Mouse (Mus musculus): ENCODE results near the gene Lcp2.
A peak's percentile ranks its signal among the peaks of the same experiment; 100 is the strongest.

Gene Lcp2

GRCm38 (mm10) chr11:34046767-34047541 is at the start of gene Lcp2:
Lcp2 (plus strand) TSS chr11:34046920.
- no peak for DNase-seq (ENCODE audit: low read depth, low spot score)

- no peak for DNase-seq (ENCODE audit: low read depth, low spot score)
Observed at GRCm38 (mm10) chr11:33998244-33998643, 48.5 kb upstream of the Lcp2 start.

- DNase-seq (ENCODE audit: low read depth, low spot score), result no peak
Observed at GRCm38 (mm10) chr11:34000416-34000815, 46.3 kb upstream of the Lcp2 start.

- peak; percentile 53 for DNase-seq (ENCODE audit: low read depth, low spot score)
Observed at GRCm38 (mm10) chr11:34001938-34002592, 44.7 kb upstream of the Lcp2 start.

- DNase-seq (ENCODE audit: low read depth, low spot score), result no peak
Observed at GRCm38 (mm10) chr11:34002593-34002965, 44.1 kb upstream of the Lcp2 start.

GRCm38 (mm10) chr11:34007616-34008015 is 39.1 kb upstream of the Lcp2 start:
- DNase-seq (ENCODE audit: low read depth, low spot score), result no peak

GRCm38 (mm10) chr11:34008214-34008613 is 38.5 kb upstream of the Lcp2 start:
- DNase-seq (ENCODE audit: low read depth, low spot score), result no peak

- DNase-seq (ENCODE audit: low read depth, low spot score), result peak; percentile 67
Observed at GRCm38 (mm10) chr11:34008702-34009101, 38.0 kb upstream of the Lcp2 start.

GRCm38 (mm10) chr11:34009316-34010087 is 37.2 kb upstream of the Lcp2 start:
- no peak for DNase-seq (ENCODE audit: low read depth, low spot score)

GRCm38 (mm10) chr11:34010133-34010858 is 36.4 kb upstream of the Lcp2 start:
- DNase-seq (ENCODE audit: low read depth, low spot score), result peak; percentile 38

- DNase-seq (ENCODE audit: low read depth, low spot score), result no peak
Observed at GRCm38 (mm10) chr11:34010859-34011172, 35.9 kb upstream of the Lcp2 start.

- no peak for DNase-seq (ENCODE audit: low read depth, low spot score)
Observed at GRCm38 (mm10) chr11:34012007-34012652, 34.6 kb upstream of the Lcp2 start.

GRCm38 (mm10) chr11:34025091-34025490 is 21.6 kb upstream of the Lcp2 start:
- DNase-seq (ENCODE audit: low read depth, low spot score), result no peak

- DNase-seq (ENCODE audit: low read depth, low spot score), result no peak
Observed at GRCm38 (mm10) chr11:34029658-34030057, 17.1 kb upstream of the Lcp2 start.

GRCm38 (mm10) chr11:34031015-34031805 is 15.5 kb upstream of the Lcp2 start:
- DNase-seq (ENCODE audit: low read depth, low spot score), result no peak

- no peak for DNase-seq (ENCODE audit: low read depth, low spot score)
Observed at GRCm38 (mm10) chr11:34034008-34034505, 12.7 kb upstream of the Lcp2 start.

GRCm38 (mm10) chr11:34034794-34035193 is 11.9 kb upstream of the Lcp2 start:
- DNase-seq (ENCODE audit: low read depth, low spot score), result no peak

GRCm38 (mm10) chr11:34035909-34036658 is 10.6 kb upstream of the Lcp2 start:
- no peak for DNase-seq (ENCODE audit: low read depth, low spot score)

GRCm38 (mm10) chr11:34040061-34040460 is 6.7 kb upstream of the Lcp2 start:
- DNase-seq (ENCODE audit: low read depth, low spot score), result no peak

GRCm38 (mm10) chr11:34042808-34043207 is 3.9 kb upstream of the Lcp2 start:
- no peak for DNase-seq (ENCODE audit: low read depth, low spot score)

Measured in ES-CJ7 (cell line).